Mouse (Mus musculus) skeletal muscle tissue, adult 2 months (tissue): ENCODE data around the gene Reps1.

Experiments
- DNase-seq: peaks from one replicate; pipeline ENCODE4 v3.0.0-alpha.2; 2012; ENCODE audit warnings: low read depth, low spot score

Gene Reps1

GRCm38 (mm10) chr10:18139615-18140014 is 84.0 kb downstream of the Reps1 start:
- no peak for DNase-seq

- no peak for DNase-seq
Observed at GRCm38 (mm10) chr10:18141389-18141788, 85.7 kb downstream of the Reps1 start.

GRCm38 (mm10) chr10:18142231-18142630 is 86.6 kb downstream of the Reps1 start:
- no peak for DNase-seq

GRCm38 (mm10) chr10:18147224-18147623 is 91.6 kb downstream of the Reps1 start:
- DNase-seq = no peak

- DNase-seq = no peak
Observed at GRCm38 (mm10) chr10:18162435-18162971, 106.8 kb downstream of the Reps1 start.
